Mouse (Mus musculus) adrenal gland, postnatal 4 days (tissue): ENCODE data around the gene Sytl3. TPM values are rescaled to one million over a fixed set of nuclear protein-coding genes. Genes with fewer than 3 reads are reported as not detected.

ENCODE experiments used
- DNase-seq, 2 experiments: peaks; one replicate each; pipeline ENCODE4 v3.0.0; 2021 to 2022; ENCODE audit warnings: low spot score in 2 of 2, mixed read lengths in 2 of 2
- total RNA-seq, 2 experiments: library from RNA; stranded (reverse); gene quantifications; 2 replicates each; pipeline ENCODE4 v1.2.3; 2021

Gene Sytl3
- total RNA-seq, 2 experiments from 2014 or later, result 0.68 to 0.73 TPM

GRCm38 (mm10) chr17:6752375-6752774, 93.5 kb downstream of the Sytl3 start:
- no peak for DNase-seq

GRCm38 (mm10) chr17:6755176-6755575, 96.3 kb downstream of the Sytl3 start:
- no peak for DNase-seq

- no peak for DNase-seq
These were observed 97.0 kb downstream of the Sytl3 start for GRCm38 (mm10) chr17:6755873-6756272.

GRCm38 (mm10) chr17:6757902-6758301, 99.0 kb downstream of the Sytl3 start:
- no peak for DNase-seq

- no peak for DNase-seq
These were observed 100.0 kb downstream of the Sytl3 start for GRCm38 (mm10) chr17:6758845-6759244.

- no peak for DNase-seq
These were observed 100.9 kb downstream of the Sytl3 start for GRCm38 (mm10) chr17:6759717-6760292.

GRCm38 (mm10) chr17:6763513-6764226, 104.8 kb downstream of the Sytl3 start:
- DNase-seq, result no peak

- no peak for DNase-seq
These were observed 105.3 kb downstream of the Sytl3 start for GRCm38 (mm10) chr17:6764227-6764593.

- no peak for DNase-seq
These were observed 105.8 kb downstream of the Sytl3 start for GRCm38 (mm10) chr17:6764730-6765129.

- DNase-seq, result no peak
These were observed 107.0 kb downstream of the Sytl3 start for GRCm38 (mm10) chr17:6765886-6766285.

- DNase-seq, result no peak
These were observed 107.9 kb downstream of the Sytl3 start for GRCm38 (mm10) chr17:6766823-6767222.

GRCm38 (mm10) chr17:6767771-6768170, 108.9 kb downstream of the Sytl3 start:
- no peak for DNase-seq

GRCm38 (mm10) chr17:6768301-6768788, 109.5 kb downstream of the Sytl3 start:
- no peak for DNase-seq

GRCm38 (mm10) chr17:6769602-6770001, 110.7 kb downstream of the Sytl3 start:
- no peak for DNase-seq

GRCm38 (mm10) chr17:6771661-6772489, 113.0 kb downstream of the Sytl3 start:
- no peak for DNase-seq

GRCm38 (mm10) chr17:6772490-6772773, 113.5 kb downstream of the Sytl3 start:
- DNase-seq, result no peak

GRCm38 (mm10) chr17:6773249-6773966, 114.5 kb downstream of the Sytl3 start:
- DNase-seq, result no peak

- DNase-seq, result no peak
These were observed 116.3 kb downstream of the Sytl3 start for GRCm38 (mm10) chr17:6775221-6775620.

GRCm38 (mm10) chr17:6775671-6776070, 116.8 kb downstream of the Sytl3 start:
- no peak for DNase-seq

- DNase-seq, result no peak
These were observed 117.2 kb downstream of the Sytl3 start for GRCm38 (mm10) chr17:6776123-6776522.

- no peak for DNase-seq
These were observed 117.7 kb downstream of the Sytl3 start for GRCm38 (mm10) chr17:6776576-6776975.

GRCm38 (mm10) chr17:6777061-6777460, 118.2 kb downstream of the Sytl3 start:
- DNase-seq, result no peak
